Mouse (Mus musculus) midbrain, embryonic 16.5 days (tissue): ENCODE measurements at regions not wholly inside any gene's neighbourhood (a gene's known extent, or its start where the extent isn't known, plus 50 kb on each side); places are given as distances from the start of the nearest gene placed in this dataset.
"Not testable (repeated sequence)": the region's sequence is repeated elsewhere in the genome, so short reads cannot be mapped to it uniquely, and the experiment has no call there.

Experiments
- ATAC-seq: fragments of 200-750 bp; cut with Nextera tagmentation; 2 replicates; pipeline ENCODE4 v1.8.0; 2017; ENCODE audit warnings: moderate TSS enrichment
- H3K27ac ChIP-seq: fragments of 300-500 bp; sonication (generic); 2 replicates; pipeline ENCODE4 v1.5.1; 2014; ENCODE audit warnings: mild to moderate bottlenecking, low read length, mixed read lengths
- H3K27me3 ChIP-seq: fragments of 300-500 bp; sonication (generic); 2 replicates; pipeline ENCODE4 v1.6.1; 2014; ENCODE audit warnings: low read depth, low read length, mixed read lengths; ENCODE audit not compliant: control insufficient read depth, insufficient read depth
- H3K36me3 ChIP-seq: fragments of 300-500 bp; sonication (generic); 2 replicates; pipeline ENCODE4 v1.6.1; 2014; ENCODE audit warnings: mild to moderate bottlenecking, low read length, moderate library complexity, mixed read lengths; ENCODE audit not compliant: control insufficient read depth, insufficient read depth
- H3K4me1 ChIP-seq: fragments of 300-500 bp; sonication (generic); 2 replicates; pipeline ENCODE4 v1.6.1; 2014; ENCODE audit warnings: mild to moderate bottlenecking, low read length, mixed read lengths; ENCODE audit not compliant: control insufficient read depth, insufficient read depth
- H3K4me2 ChIP-seq: fragments of 300-500 bp; sonication (generic); 2 replicates; pipeline ENCODE4 v1.6.1; 2014; ENCODE audit warnings: mild to moderate bottlenecking, low read length, mixed read lengths
- H3K4me3 ChIP-seq: fragments of 300-500 bp; sonication (generic); 2 replicates; pipeline ENCODE4 v1.5.1; 2014; ENCODE audit warnings: low read depth, mild to moderate bottlenecking, low read length, moderate library complexity, mixed read lengths
- H3K9ac ChIP-seq: fragments of 300-500 bp; sonication (generic); 2 replicates; pipeline ENCODE4 v1.6.1; 2014; ENCODE audit warnings: low read depth, low read length, mixed read lengths
- H3K9me3 ChIP-seq: fragments of 300-500 bp; sonication (generic); replicated peaks from 2 replicates; pipeline ENCODE4 v1.6.1; 2014; ENCODE audit warnings: mild to moderate bottlenecking, low read length, mixed read lengths; ENCODE audit not compliant: control insufficient read depth, poor library complexity, severe bottlenecking
- WGBS: fragments of 180-500 bp; shearing (Covaris S2); extraction: QIAGEN DNeasy Blood & Tissue Kit; methylation state at CpG from one replicate; pipeline ENCODE4 v1.1.7; 2014; 5-methylcytosine and 5-hydroxymethylcytosine counted together

DNA sequence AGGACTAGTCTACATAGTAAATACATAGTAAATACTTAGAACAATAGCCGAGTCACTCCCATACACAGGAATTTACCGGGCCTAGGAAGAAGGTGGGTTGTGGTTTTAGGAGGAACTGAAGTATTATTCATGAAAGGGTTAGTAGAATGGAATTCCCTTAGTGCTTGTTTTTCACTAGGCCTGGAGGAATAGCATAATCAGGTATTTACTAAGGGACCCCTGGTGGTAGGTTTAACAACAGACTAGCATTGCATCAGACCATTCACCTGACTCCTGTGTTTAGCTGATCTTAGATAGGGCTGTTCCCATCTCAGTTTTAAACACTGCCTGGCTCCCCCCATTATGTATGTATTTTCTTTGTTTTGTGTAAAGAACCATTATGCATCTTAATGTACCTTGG is 339.0 kb downstream of the Dync2h1 start:
- not testable (repeated sequence) for ATAC-seq, H3K4me3 ChIP-seq, H3K27ac ChIP-seq, H3K27me3 ChIP-seq, H3K9ac ChIP-seq, H3K9me3 ChIP-seq, H3K4me1 ChIP-seq, H3K36me3 ChIP-seq, H3K4me2 ChIP-seq
- 89% methylated on average over 2 of the region's 2 CpGs for WGBS

- not testable (repeated sequence) for H3K9ac ChIP-seq, H3K27me3 ChIP-seq, H3K36me3 ChIP-seq, H3K4me2 ChIP-seq, H3K4me3 ChIP-seq, H3K27ac ChIP-seq, H3K9me3 ChIP-seq, ATAC-seq, H3K4me1 ChIP-seq
- WGBS = 85% methylated on average over 5 of the region's 5 CpGs
Measured at GRCm38 (mm10) chr9:6834936-6835335, 349.3 kb downstream of the Dync2h1 start.

GRCm38 (mm10) chr9:6834470-6834869 is 349.8 kb downstream of the Dync2h1 start:
- WGBS = 78% methylated on average over 5 of the region's 5 CpGs
- Histone ChIP-seq H3K27me3 (no peaks in the 10 kb centered on the region), H3K36me3 (no peaks in the 10 kb centered on the region), H3K9ac (no peak overlapping the region), H3K4me2 (no peak overlapping the region), H3K9me3 (no peaks in the 10 kb centered on the region), H3K4me3 (no peak overlapping the region), H3K27ac (no peak overlapping the region), H3K4me1 (no peaks in the 10 kb centered on the region)
- no peak for ATAC-seq

DNA sequence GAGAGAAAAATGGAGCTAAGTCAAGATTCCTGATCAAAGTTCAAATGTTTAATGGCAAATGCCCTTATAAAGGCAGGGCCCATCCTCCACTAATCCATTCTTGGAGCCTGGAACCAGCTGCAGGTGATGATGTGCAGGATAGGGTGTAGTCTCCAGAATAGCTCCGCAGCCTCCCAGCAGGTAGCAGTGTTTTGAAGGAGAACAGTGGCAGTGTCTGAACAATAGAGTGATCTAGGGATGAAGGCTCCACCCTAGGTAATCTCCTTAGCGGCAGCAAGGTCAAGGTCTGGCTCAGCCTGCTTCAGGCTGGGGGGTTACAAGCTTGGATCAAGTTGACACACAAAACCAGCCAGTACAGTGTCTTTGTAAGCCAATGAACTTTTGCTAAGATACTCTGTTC is 351.4 kb downstream of the Dync2h1 start:
- WGBS = 28% methylated on average over 2 of the region's 2 CpGs
- no peaks in the 10 kb centered on the region for H3K9me3 ChIP-seq
- H3K4me2 ChIP-seq = no peak overlapping the region
- H3K27me3 ChIP-seq = no peaks in the 10 kb centered on the region
- H3K4me1 ChIP-seq = no peaks in the 10 kb centered on the region
- no peak overlapping the region for H3K9ac ChIP-seq
- H3K4me3 ChIP-seq = no peak overlapping the region
- H3K27ac ChIP-seq = no peak overlapping the region
- H3K36me3 ChIP-seq = no peaks in the 10 kb centered on the region
- ATAC-seq = no peak

GRCm38 (mm10) chr9:6831642-6832041 is 352.6 kb downstream of the Dync2h1 start:
- H3K4me3 ChIP-seq, H3K4me2 ChIP-seq, H3K4me1 ChIP-seq, H3K9ac ChIP-seq, H3K36me3 ChIP-seq, H3K27me3 ChIP-seq, ATAC-seq, H3K27ac ChIP-seq, H3K9me3 ChIP-seq: not testable (repeated sequence)
- 46% methylated on average over 6 of the region's 6 CpGs for WGBS

DNA sequence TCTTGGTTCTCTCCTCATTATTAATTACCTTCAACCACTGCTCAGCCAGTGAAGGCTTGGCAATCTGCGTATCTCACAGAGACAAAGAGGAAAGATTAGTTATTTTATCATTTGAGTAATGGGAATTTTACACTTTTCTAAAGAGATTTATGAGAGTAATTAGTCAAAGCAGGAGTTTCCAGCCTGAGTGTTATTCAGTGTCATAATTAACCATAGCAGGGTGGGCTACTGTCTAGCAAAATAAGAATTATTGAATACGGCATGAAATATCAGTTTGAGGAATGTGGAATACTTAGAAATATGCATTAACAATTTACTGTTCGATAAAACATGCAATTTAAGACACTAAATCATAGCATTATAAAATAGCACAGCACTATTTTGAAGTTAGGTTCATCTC is 357.7 kb downstream of the Dync2h1 start:
- Histone ChIP-seq H3K4me2 (no peak overlapping the region), H3K36me3 (no peaks in the 10 kb centered on the region), H3K9ac (no peak overlapping the region), H3K4me3 (no peak overlapping the region), H3K27me3 (no peaks in the 10 kb centered on the region), H3K9me3 (no peaks in the 10 kb centered on the region), H3K27ac (no peak overlapping the region), H3K4me1 (no peaks in the 10 kb centered on the region)
- ATAC-seq = no peak
- 81% methylated on average over 3 of the region's 3 CpGs for WGBS

DNA sequence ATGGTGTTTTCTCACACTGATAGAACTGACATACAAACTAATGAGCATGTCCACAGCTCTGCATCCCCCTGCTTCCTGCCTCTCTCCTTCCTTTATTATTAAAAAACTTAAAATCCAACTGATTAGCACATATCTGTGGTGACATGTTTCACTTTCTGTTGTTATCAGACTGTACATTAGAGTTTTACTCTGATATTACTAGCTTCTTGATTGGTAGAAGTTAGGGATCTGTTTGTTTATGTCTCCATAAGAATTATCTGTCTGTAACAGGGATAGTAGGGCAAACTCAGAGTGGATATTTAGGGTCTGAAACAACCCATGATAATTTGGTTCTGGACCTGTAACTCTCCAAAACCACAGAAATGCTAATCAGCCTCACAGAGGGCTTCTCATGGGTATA is 358.6 kb downstream of the Dync2h1 start:
- H3K9ac ChIP-seq = no peak overlapping the region
- H3K4me2 ChIP-seq = no peak overlapping the region
- no peak overlapping the region for H3K4me3 ChIP-seq
- no peak overlapping the region for H3K27ac ChIP-seq
- no peaks in the 10 kb centered on the region for H3K36me3 ChIP-seq
- H3K27me3 ChIP-seq = no peaks in the 10 kb centered on the region
- ATAC-seq = no peak
- no peaks in the 10 kb centered on the region for H3K9me3 ChIP-seq
- H3K4me1 ChIP-seq = no peaks in the 10 kb centered on the region

- not testable (repeated sequence) for H3K4me2 ChIP-seq, H3K9ac ChIP-seq, H3K4me3 ChIP-seq, H3K27ac ChIP-seq, H3K27me3 ChIP-seq, H3K9me3 ChIP-seq, H3K36me3 ChIP-seq, ATAC-seq, H3K4me1 ChIP-seq
- WGBS = 30% methylated on average over 1 of the region's 1 CpGs
Measured at GRCm38 (mm10) chr9:6823946-6824345, 360.3 kb downstream of the Dync2h1 start.

GRCm38 (mm10) chr9:6823536-6823935 is 360.7 kb downstream of the Dync2h1 start:
- Histone ChIP-seq H3K27me3 (no peaks in the 10 kb centered on the region), H3K4me2 (no peak overlapping the region), H3K4me3 (no peak overlapping the region), H3K9ac (no peak overlapping the region), H3K36me3 (no peaks in the 10 kb centered on the region), H3K9me3 (no peaks in the 10 kb centered on the region), H3K27ac (no peak overlapping the region), H3K4me1 (no peaks in the 10 kb centered on the region)
- no peak for ATAC-seq
- WGBS = 76% methylated on average over 1 of the region's 1 CpGs

DNA sequence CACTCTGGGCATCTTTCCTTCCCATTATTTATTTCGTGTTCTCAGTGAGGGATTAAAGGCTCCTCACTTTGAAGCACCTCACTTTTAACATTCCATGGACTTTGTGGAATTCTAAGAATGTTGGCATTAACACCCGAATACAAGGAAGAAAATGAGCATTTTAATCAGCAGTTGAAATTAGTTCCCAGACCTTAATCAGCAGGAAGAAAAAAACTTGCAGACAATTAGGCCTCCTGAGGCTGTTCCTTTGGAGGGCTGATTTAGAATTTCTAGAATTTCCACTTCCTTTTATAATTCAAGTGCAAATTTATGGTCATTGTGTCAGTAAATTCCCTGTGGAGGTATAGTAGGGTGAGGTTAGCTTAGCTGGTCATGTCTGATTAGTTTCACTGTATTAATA is 407.6 kb downstream of the Dync2h1 start:
- WGBS = 12% methylated on average over 2 of the region's 2 CpGs
- Histone ChIP-seq H3K27ac (no peak overlapping the region), H3K9ac (no peak overlapping the region), H3K9me3 (no peaks in the 10 kb centered on the region), H3K4me3 (no peak overlapping the region), H3K27me3 (no peaks in the 10 kb centered on the region), H3K36me3 (no peaks in the 10 kb centered on the region), H3K4me2 (no peak overlapping the region), H3K4me1 (no peaks in the 10 kb centered on the region)
- no peak for ATAC-seq
